Mouse (Mus musculus) cerebellum, adult 11-12 months (tissue): ENCODE results near the gene Nat8f4.
"Not testable (repeated sequence)": the region's sequence is repeated elsewhere in the genome, so short reads cannot be mapped to it uniquely, and the experiment has no call there.

Experiments used
- DNase-seq: peaks from one replicate; pipeline ENCODE4 v3.0.0; 2022

The Nat8f4 gene

GRCm38 (mm10) chr6:85898596-85899475 lies 5.8 kb downstream of the Nat8f4 start:
- DNase-seq, result not testable (repeated sequence)

GRCm38 (mm10) chr6:85895061-85895648 lies 9.5 kb downstream of the Nat8f4 start:
- DNase-seq, result peak; percentile 28

- DNase-seq, result no peak
These were observed 15.7 kb downstream of the Nat8f4 start for GRCm38 (mm10) chr6:85888961-85889360.

- DNase-seq, result no peak
These were observed 20.4 kb downstream of the Nat8f4 start for GRCm38 (mm10) chr6:85884311-85884710.

- DNase-seq, result not testable (repeated sequence)
These were observed 21.4 kb downstream of the Nat8f4 start for GRCm38 (mm10) chr6:85883246-85883645.

GRCm38 (mm10) chr6:85869006-85869405 lies 35.7 kb downstream of the Nat8f4 start, which contains the start of gene Nat8f2:
TSS of gene Nat8f2 (minus strand) at chr6:85869158.
- DNase-seq, result not testable (repeated sequence)

GRCm38 (mm10) chr6:85867726-85868690 lies 36.7 kb downstream of the Nat8f4 start:
- DNase-seq, result no peak

GRCm38 (mm10) chr6:85866995-85867394 lies 37.7 kb downstream of the Nat8f4 start:
- not testable (repeated sequence) for DNase-seq

GRCm38 (mm10) chr6:85866166-85866565 lies 38.5 kb downstream of the Nat8f4 start:
- DNase-seq, result not testable (repeated sequence)

GRCm38 (mm10) chr6:85864900-85865639 lies 39.6 kb downstream of the Nat8f4 start:
- DNase-seq, result peak; percentile 21

- no peak for DNase-seq
These were observed 40.8 kb downstream of the Nat8f4 start for GRCm38 (mm10) chr6:85863840-85864239.

GRCm38 (mm10) chr6:85863136-85863535 lies 41.5 kb downstream of the Nat8f4 start:
- DNase-seq, result no peak

- no peak for DNase-seq
These were observed 42.1 kb downstream of the Nat8f4 start for GRCm38 (mm10) chr6:85862565-85862964.

GRCm38 (mm10) chr6:85861247-85861646 lies 43.4 kb downstream of the Nat8f4 start:
- DNase-seq, result no peak

GRCm38 (mm10) chr6:85856194-85856678 lies 48.4 kb downstream of the Nat8f4 start:
- peak; percentile 71 for DNase-seq

GRCm38 (mm10) chr6:85853481-85853880 lies 51.2 kb downstream of the Nat8f4 start:
- DNase-seq, result no peak

GRCm38 (mm10) chr6:85851062-85851773 lies 53.5 kb downstream of the Nat8f4 start:
- no peak for DNase-seq

GRCm38 (mm10) chr6:85849240-85849639 lies 55.4 kb downstream of the Nat8f4 start:
- no peak for DNase-seq
